Mouse (Mus musculus) bone marrow, adult 2 months (tissue): ENCODE results near the gene Ammecr1.

ENCODE experiments used
- CTCF ChIP-seq: fragments of 200-500 bp; IDR thresholded peaks from 2 replicates; pipeline ENCODE4 v1.5.1; 2011; ENCODE audit warnings: low read length, control low read depth; ENCODE audit not compliant: control insufficient read depth, insufficient read depth
- POLR2A ChIP-seq: fragments of 200-500 bp; IDR thresholded peaks from 2 replicates; pipeline ENCODE4 v1.6.1; 2011; ENCODE audit warnings: low read depth, mild to moderate bottlenecking, control low read depth, low read length, borderline replicate concordance; ENCODE audit not compliant: control insufficient read depth

DNA sequence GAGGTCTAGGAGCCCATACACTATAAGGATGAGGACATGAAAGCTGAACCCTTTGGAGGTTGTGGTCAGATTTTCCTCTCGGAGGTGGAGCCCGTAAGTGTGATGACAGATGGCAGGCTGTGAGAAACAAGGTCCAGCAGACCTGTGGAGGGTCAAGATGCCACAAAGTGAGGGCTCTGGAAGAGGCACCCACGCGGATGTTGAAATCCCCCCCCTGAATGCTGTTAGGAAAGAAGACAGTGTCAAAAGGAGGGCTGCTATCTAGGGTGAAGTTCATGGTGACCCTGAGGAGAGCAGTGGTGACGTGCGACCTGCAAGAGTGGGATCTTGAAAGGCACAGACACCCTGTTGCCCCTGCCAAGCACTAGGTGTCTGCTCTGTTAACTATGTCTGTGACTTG, 145.3 kb downstream of the Ammecr1 start:
- no peak for TF ChIP-seq CTCF
- TF ChIP-seq POLR2A: no peak
